Mouse (Mus musculus): ENCODE results near the gene Olfm4.

DNA sequence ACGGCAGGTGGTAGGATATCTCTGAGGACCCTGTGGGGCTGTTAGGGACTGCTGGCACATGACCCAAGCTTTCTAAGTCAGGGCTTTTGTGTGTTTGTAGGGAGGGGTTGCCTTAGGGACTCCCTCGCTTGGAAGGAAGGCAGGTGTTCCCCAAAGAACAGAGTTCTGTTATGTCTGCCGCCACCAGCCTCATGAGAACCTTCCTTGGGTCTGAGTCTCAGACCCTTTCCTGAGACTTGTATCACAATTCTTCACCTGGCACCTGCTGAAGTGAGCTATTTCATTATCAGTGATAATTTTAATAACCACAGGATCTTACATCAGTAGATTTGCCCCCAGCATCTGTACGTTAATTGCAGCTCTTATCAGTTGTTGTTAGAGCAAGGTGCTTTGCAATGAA, 2.4 kb upstream of the Olfm4 start:
- TF ChIP-seq CTCF (IDR thresholded peaks at IDR 0.05; ENCODE audit: low read depth) (no peak), EP300 (IDR thresholded peaks at IDR 0.05; ENCODE audit: low read depth) (no peak)

Measured in liver, embryonic 14.5 days (tissue).